Mouse (Mus musculus) midbrain, embryonic 16.5 days (tissue): ENCODE measurements around the gene Klhl6. TPM values are rescaled to one million over a fixed set of nuclear protein-coding genes. Genes with fewer than 3 reads are reported as not detected.
"Not testable (repeated sequence)": the region's sequence is repeated elsewhere in the genome, so short reads cannot be mapped to it uniquely, and the experiment has no call there.

Experiments
- ATAC-seq: fragments of 200-750 bp; cut with Nextera tagmentation; 2 replicates; pipeline ENCODE4 v1.8.0; 2017; ENCODE audit warnings: moderate TSS enrichment
- H3K27ac ChIP-seq: fragments of 300-500 bp; sonication (generic); 2 replicates; pipeline ENCODE4 v1.5.1; 2014; ENCODE audit warnings: mild to moderate bottlenecking, low read length, mixed read lengths
- H3K27me3 ChIP-seq: fragments of 300-500 bp; sonication (generic); 2 replicates; pipeline ENCODE4 v1.6.1; 2014; ENCODE audit warnings: low read depth, low read length, mixed read lengths; ENCODE audit not compliant: control insufficient read depth, insufficient read depth
- H3K36me3 ChIP-seq: fragments of 300-500 bp; sonication (generic); 2 replicates; pipeline ENCODE4 v1.6.1; 2014; ENCODE audit warnings: mild to moderate bottlenecking, low read length, moderate library complexity, mixed read lengths; ENCODE audit not compliant: control insufficient read depth, insufficient read depth
- H3K4me1 ChIP-seq: fragments of 300-500 bp; sonication (generic); 2 replicates; pipeline ENCODE4 v1.6.1; 2014; ENCODE audit warnings: mild to moderate bottlenecking, low read length, mixed read lengths; ENCODE audit not compliant: control insufficient read depth, insufficient read depth
- H3K4me2 ChIP-seq: fragments of 300-500 bp; sonication (generic); 2 replicates; pipeline ENCODE4 v1.6.1; 2014; ENCODE audit warnings: mild to moderate bottlenecking, low read length, mixed read lengths
- H3K4me3 ChIP-seq: fragments of 300-500 bp; sonication (generic); 2 replicates; pipeline ENCODE4 v1.5.1; 2014; ENCODE audit warnings: low read depth, mild to moderate bottlenecking, low read length, moderate library complexity, mixed read lengths
- H3K9ac ChIP-seq: fragments of 300-500 bp; sonication (generic); 2 replicates; pipeline ENCODE4 v1.6.1; 2014; ENCODE audit warnings: low read depth, low read length, mixed read lengths
- H3K9me3 ChIP-seq: fragments of 300-500 bp; sonication (generic); replicated peaks from 2 replicates; pipeline ENCODE4 v1.6.1; 2014; ENCODE audit warnings: mild to moderate bottlenecking, low read length, mixed read lengths; ENCODE audit not compliant: control insufficient read depth, poor library complexity, severe bottlenecking
- WGBS: fragments of 180-500 bp; shearing (Covaris S2); extraction: QIAGEN DNeasy Blood & Tissue Kit; methylation state at CpG from one replicate; pipeline ENCODE4 v1.1.7; 2014; 5-methylcytosine and 5-hydroxymethylcytosine counted together
- polyA plus RNA-seq: library from polyadenylated mRNA; unstranded; fragments of >200 nt; fragmentation: Nextera tagmentation; extraction: Ambion mirVana; gene quantifications from 2 replicates; pipeline ENCODE4 v1.2.1, GENCODE M21; 2015

Klhl6 gene
- polyA plus RNA-seq: 3.8 and 4.5 TPM in 2 replicates

DNA sequence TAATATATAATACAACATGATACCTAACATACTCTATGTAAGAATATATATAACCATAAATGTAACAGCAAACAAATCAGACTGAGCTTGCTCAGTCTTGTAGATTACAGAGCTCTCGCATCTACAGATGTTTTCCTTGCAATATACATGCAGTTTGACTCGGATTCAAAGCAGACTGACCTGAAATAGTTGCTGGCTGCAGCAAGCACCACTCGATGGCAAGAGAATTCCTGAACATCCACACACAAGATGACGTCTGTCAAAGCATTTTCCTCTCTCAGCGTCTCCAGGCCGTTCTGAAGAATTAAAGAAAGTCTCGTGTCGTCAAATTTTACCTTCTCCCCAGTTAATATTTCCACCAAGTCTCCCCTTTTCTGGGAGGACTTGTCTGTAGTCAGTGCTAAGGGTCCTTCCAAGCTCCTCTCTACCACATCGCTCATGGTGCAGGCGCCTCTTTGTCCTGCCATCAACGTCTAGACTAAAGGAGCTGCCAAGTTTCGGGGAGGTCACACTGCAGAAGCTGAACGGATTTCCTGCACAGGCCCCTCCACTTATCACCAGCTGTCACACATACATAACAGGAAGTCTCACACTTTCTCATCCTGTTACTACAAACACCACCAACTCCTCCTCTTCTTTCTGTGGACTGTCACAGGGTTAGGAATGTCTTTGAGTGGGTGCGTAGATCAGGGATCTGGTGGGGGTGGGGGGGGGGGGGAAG lies at the start of gene Klhl6:
Gene Klhl6 (minus strand): TSS at position 501 of the 721 bp plus-strand sequence.
- 83% methylated on average over 14 of the region's 14 CpGs for WGBS
- no peak for ATAC-seq
- no peak within 1 kb of the TSS for H3K4me3 ChIP-seq
- H3K36me3 ChIP-seq: no peaks in the 10 kb centered on the region
- H3K27ac ChIP-seq: no peak within 1 kb of the TSS
- no peak within 1 kb of the TSS for H3K4me2 ChIP-seq
- no peak within 1 kb of the TSS for H3K9ac ChIP-seq
- H3K9me3 ChIP-seq: no peaks in the 10 kb centered on the region
- H3K4me1 ChIP-seq: no peaks in the 10 kb centered on the region
- no peaks in the 10 kb centered on the region for H3K27me3 ChIP-seq

DNA sequence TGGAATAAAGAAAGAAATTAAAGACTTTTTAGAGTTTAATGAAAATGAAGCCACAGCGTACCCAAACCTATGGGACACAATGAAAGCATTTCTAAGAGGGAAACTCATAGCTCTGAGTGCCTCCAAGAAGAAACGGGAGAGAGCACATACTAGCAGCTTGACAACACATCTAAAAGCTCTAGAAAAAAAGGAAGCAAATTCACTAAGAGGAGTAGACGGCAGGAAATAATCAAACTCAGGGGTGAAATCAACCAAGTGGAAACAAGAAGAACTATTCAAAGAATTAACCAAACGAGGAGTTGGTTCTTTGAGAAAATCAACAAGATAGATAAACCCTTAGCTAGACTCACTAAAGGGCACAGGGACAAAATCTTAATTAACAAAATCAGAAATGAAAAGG lies 44.4 kb upstream of the Klhl6 start:
- H3K27me3 ChIP-seq, H3K4me2 ChIP-seq, H3K9ac ChIP-seq, ATAC-seq, H3K9me3 ChIP-seq, H3K4me3 ChIP-seq, H3K27ac ChIP-seq, H3K4me1 ChIP-seq, H3K36me3 ChIP-seq: not testable (repeated sequence)
- WGBS: 75% methylated on average over 2 of the region's 4 CpGs

DNA sequence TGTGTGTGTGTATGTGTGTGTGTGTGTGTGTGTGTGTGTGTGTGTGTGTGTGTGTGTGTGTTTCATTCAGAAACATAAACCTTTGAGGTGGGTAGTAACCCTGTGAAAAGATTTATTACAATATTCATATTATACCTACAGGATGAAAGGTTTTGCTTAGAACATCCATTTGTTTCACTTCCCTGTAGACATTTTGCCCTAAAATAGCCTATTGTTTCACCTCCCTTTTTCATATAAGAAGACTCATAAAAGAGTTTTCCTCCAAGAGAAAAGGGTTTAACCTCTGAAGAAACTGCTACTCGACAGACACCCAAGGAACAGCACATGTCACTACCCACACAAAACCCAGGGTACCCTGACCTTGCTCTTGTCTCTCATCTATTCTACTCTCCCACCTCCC lies 40.0 kb upstream of the Klhl6 start:
- H3K9ac ChIP-seq: no peak overlapping the region
- WGBS: 81% methylated on average over 1 of the region's 1 CpGs
- H3K27me3 ChIP-seq: no peaks in the 10 kb centered on the region
- no peaks in the 10 kb centered on the region for H3K4me1 ChIP-seq
- no peaks in the 10 kb centered on the region for H3K9me3 ChIP-seq
- H3K4me3 ChIP-seq: no peak overlapping the region
- ATAC-seq: no peak
- H3K36me3 ChIP-seq: no peaks in the 10 kb centered on the region
- no peak overlapping the region for H3K4me2 ChIP-seq
- no peak overlapping the region for H3K27ac ChIP-seq

DNA sequence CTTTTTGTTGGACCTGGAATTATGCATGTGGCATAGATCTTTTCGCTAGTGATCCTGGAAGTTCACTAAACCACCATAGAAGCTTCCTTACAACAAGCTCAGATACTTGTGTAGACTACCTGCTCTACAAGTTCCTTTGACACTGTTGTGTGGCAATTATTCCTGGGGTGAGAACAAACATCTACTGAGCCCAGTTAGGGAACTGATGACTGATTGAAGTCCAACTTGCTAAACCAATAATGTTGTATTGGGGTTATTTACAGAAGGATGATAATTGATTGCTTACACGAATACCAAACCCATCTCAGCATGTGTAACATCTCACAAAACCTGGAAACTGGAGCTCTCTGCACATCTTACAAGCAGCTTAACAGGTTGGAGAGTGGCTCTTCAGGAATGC lies 39.0 kb upstream of the Klhl6 start:
- no peak for ATAC-seq
- Histone ChIP-seq H3K9me3 (no peaks in the 10 kb centered on the region), H3K9ac (no peak overlapping the region), H3K4me3 (no peak overlapping the region), H3K27me3 (no peaks in the 10 kb centered on the region), H3K4me1 (no peaks in the 10 kb centered on the region), H3K36me3 (no peaks in the 10 kb centered on the region), H3K27ac (no peak overlapping the region), H3K4me2 (no peak overlapping the region)
- 80% methylated on average over 2 of the region's 2 CpGs for WGBS

DNA sequence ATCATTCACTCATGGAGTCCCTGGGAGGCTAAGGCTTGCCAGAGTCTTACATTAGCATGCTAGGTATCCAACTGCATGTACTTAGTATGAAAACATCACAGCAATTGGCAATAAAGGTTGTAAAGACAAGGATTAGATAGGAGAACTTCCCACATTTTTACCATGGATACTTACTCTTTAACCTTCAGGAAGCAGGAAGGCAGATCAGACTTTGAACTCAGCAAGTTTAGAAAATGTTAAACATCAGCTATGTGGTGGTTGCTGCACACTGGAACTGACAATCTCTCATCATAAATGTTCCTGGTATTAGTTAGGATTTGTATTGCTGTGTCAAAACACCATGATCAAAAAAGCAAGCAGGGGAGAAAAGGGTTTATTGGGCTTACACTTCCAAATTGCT lies 29.8 kb upstream of the Klhl6 start:
- Histone ChIP-seq H3K4me1 (no peaks in the 10 kb centered on the region), H3K4me2 (no peak overlapping the region), H3K27ac (no peak overlapping the region), H3K4me3 (no peak overlapping the region), H3K9me3 (no peaks in the 10 kb centered on the region; the same call in 1 of the 2 replicates), H3K9ac (no peak overlapping the region), H3K36me3 (no peaks in the 10 kb centered on the region), H3K27me3 (no peaks in the 10 kb centered on the region)
- no peak for ATAC-seq

DNA sequence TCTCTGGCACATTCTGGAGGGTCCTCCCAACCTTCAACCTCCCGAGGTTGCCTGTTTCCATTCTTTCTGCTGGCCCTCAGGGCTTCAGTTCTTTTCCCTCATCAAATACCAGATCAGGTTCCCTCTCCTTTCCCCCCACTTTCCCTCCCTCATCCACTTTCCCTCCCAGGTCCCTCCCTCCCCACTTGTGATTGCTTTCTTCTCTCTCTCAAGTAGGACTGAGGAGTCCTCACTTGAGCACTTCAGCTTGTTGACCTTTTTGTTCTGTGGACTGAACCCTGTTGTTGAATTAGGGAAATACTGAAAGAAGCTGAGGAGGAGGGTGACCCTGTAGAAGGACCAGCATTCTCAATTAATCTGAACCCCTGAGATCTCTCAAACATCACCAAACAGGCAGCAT lies 23.2 kb upstream of the Klhl6 start:
- Histone ChIP-seq H3K27ac (no peak overlapping the region), H3K9me3 (no peaks in the 10 kb centered on the region; the same call in 1 of the 2 replicates), H3K9ac (no peak overlapping the region), H3K27me3 (no peaks in the 10 kb centered on the region), H3K4me1 (no peaks in the 10 kb centered on the region), H3K4me2 (no peak overlapping the region), H3K4me3 (no peak overlapping the region), H3K36me3 (no peaks in the 10 kb centered on the region)
- WGBS: 53% methylated on average over 1 of the region's 1 CpGs
- no peak for ATAC-seq

DNA sequence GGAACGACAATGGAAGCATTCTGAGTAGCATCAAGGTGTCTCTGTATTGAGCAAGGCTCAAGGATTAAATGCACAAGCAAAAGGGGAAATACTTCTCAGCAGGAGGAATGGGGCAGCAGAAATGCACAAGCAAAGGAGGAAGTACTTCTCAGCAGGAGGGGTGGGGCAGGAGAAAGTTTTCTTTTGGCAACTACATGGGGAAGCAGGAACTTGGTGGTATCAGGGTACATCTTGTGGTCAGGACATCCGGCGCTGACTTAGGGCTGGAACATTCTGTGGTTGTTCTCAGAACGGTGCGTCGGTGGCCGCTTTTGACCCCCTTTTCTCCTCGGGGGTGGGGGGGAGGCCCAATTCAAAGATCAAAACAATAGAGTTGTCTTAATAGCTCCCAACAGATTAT lies 17.4 kb upstream of the Klhl6 start:
- H3K4me2 ChIP-seq, ATAC-seq, H3K36me3 ChIP-seq, H3K9ac ChIP-seq, H3K9me3 ChIP-seq, H3K4me3 ChIP-seq, H3K27ac ChIP-seq, H3K4me1 ChIP-seq, H3K27me3 ChIP-seq: not testable (repeated sequence)
- 92% methylated on average over 8 of the region's 8 CpGs for WGBS

DNA sequence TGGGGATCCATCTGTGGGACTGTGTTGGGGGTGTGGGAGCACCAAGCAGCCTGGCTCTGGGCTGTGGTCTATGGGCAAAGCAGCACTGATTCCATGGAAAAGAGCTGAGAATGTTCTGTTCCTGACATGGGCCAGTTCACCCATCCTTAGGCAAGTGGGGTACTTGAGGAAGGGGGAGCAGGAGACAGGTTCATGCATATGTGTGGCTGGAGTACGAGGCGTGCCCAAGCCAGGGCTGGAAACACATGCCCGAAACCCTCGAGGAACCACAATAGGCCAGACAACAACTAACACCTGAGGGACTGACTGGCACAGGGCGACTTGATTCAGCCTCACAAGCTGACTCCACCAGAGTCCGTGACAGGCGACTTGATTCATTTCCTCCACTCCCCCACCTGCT lies 14.8 kb upstream of the Klhl6 start:
- WGBS: 90% methylated on average over 7 of the region's 7 CpGs
- H3K9me3 ChIP-seq: no peaks in the 10 kb centered on the region
- H3K36me3 ChIP-seq: no peaks in the 10 kb centered on the region
- H3K4me2 ChIP-seq: no peak overlapping the region
- H3K27me3 ChIP-seq: no peaks in the 10 kb centered on the region
- H3K9ac ChIP-seq: no peak overlapping the region
- no peak overlapping the region for H3K27ac ChIP-seq
- 0 out of 2 replicates have a peak, but pooled peaks have one; percentile 28 for ATAC-seq
- H3K4me3 ChIP-seq: no peak overlapping the region
- H3K4me1 ChIP-seq: no peaks in the 10 kb centered on the region

DNA sequence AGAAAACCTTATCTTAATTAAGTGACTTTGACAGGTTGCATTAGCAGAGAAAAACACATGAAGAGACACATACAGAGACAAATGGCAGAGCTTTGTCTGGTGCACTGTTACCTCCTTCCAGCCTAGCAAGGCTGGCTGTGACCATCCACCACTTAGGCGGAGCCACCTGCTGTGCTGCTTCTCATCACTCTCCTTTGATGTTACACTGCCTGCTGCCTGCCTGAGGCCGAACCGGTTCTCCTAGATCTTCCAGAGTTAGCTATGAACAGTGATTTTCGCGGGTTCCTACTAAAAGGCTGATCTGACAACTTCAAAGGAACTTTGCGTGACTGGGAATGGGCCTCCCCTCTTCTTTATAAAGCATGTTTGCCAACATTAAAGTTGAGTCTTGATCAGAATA lies 14.1 kb upstream of the Klhl6 start:
- H3K4me1 ChIP-seq, H3K9me3 ChIP-seq, H3K4me3 ChIP-seq, H3K36me3 ChIP-seq, H3K27ac ChIP-seq, H3K9ac ChIP-seq, H3K27me3 ChIP-seq, H3K4me2 ChIP-seq: not testable (repeated sequence)
- peak; percentile 76; the same call in 1 of the 2 replicates for ATAC-seq
- 17% methylated on average over 6 of the region's 6 CpGs for WGBS
